Comparison of ENCODE assay signal across 17 mouse cellular contexts in the genomic region with DNA sequence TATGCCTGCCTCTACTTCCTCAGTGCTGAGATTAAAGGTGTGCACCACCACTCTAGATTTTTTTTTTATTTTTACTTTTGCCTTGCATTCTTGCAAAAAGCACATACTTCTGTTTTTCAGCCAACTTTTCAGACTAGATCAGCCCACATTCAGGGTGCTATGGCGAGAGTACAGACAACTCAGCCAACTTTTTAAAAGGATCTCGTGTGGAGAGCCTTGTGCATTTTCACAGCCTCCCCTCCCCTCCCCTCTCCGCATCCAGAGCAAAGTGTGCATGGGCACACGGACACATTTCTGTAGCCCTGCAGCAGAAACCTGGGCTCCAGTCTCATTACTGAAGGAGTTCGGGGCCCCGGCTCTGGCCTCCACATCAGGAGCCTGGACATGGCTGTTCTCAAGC.
"Had no signal": no experiment of that assay in that cellular context is flagged by ENCODE, and none has a peak within 500 bp of the region (broad histone marks: within the 10 kb centered on the region; RNA-seq: fewer than 3 reads in every experiment).

No protein-coding gene starts in this region.

- DNase-seq: left cerebral cortex, postnatal 4 days; liver; liver, embryonic 13.5 days; liver, postnatal 0 days; lung, adult 18-20 months; lung, adult 2 months; lung, embryonic 14.5 days; lung, postnatal 10 days; lung, postnatal 14 days; lung, postnatal 36 days; lung, postnatal 4 days; midbrain, embryonic 14.5 days had no signal

- ATAC-seq: liver, embryonic 12.5 days; liver, postnatal 0 days; lung, postnatal 0 days; midbrain, embryonic 13.5 days; midbrain, embryonic 15.5 days; midbrain, embryonic 16.5 days had no signal
